Mouse (Mus musculus) CH12.LX (cell line): ENCODE data around the gene Xrcc2. TPM values are rescaled to one million over a fixed set of nuclear protein-coding genes. Genes with fewer than 3 reads are reported as not detected.

Experiments
- DNase-seq: peaks from one replicate; pipeline ENCODE4 v3.0.0-alpha.2; 2013; ENCODE audit errors: extremely low read depth
- H3K27ac ChIP-seq: 2 replicates; pipeline ENCODE4 v1.5.1; 2012; ENCODE audit warnings: low read depth, mild to moderate bottlenecking, control low read depth, moderate library complexity; ENCODE audit not compliant: insufficient read depth
- H3K27me3 ChIP-seq: replicated peaks from 2 replicates; pipeline ENCODE3; 2012; ENCODE audit warnings: inconsistent platforms
- H3K36me3 ChIP-seq, 2 experiments: replicated peaks in 1 of 2; 2 replicates each; pipeline versions ENCODE3 to v1.6.1; 2012; ENCODE audit warnings: inconsistent platforms in 1 of 2, low read length in 1 of 2, mild to moderate bottlenecking in 1 of 2, mixed read lengths in 1 of 2, moderate library complexity in 1 of 2; ENCODE audit not compliant: control insufficient read depth in 1 of 2, insufficient read depth in 1 of 2
- H3K4me1 ChIP-seq, 2 experiments: 2 replicates each; pipeline ENCODE4 v1.6.1; 2012; ENCODE audit warnings: inconsistent platforms in 1 of 2, moderate library complexity in 1 of 2; ENCODE audit not compliant: insufficient read depth in 2 of 2, control insufficient read depth in 1 of 2
- H3K4me2 ChIP-seq: 2 replicates; pipeline ENCODE4 v1.6.1; 2012; ENCODE audit warnings: low read depth, mild to moderate bottlenecking, control low read depth; ENCODE audit not compliant: poor library complexity, insufficient read depth, severe bottlenecking
- H3K4me3 ChIP-seq, 3 experiments: fragments of 150-350 bp in 1 of 3; sonication (generic) in 1 of 3; replicated peaks in 1 of 3; 2 replicates each; pipeline versions ENCODE3 to v1.5.1; 2011 to 2012; ENCODE audit warnings: low read depth in 2 of 3, low read length in 2 of 3, mild to moderate bottlenecking in 2 of 3, moderate library complexity in 2 of 3, control low read depth in 1 of 3, improper control_type of control experiment in 1 of 3, inconsistent platforms in 1 of 3, mixed read lengths in 1 of 3; ENCODE audit not compliant: poor library complexity in 1 of 3
- H3K79me2 ChIP-seq: replicated peaks from 2 replicates; pipeline ENCODE4 v1.6.1; 2012; ENCODE audit warnings: mild to moderate bottlenecking, moderate library complexity; ENCODE audit not compliant: control insufficient read depth, poor library complexity, insufficient read depth, severe bottlenecking; ENCODE audit errors: extremely low read depth
- H3K9ac ChIP-seq: 2 replicates; pipeline ENCODE4 v1.6.1; 2012; ENCODE audit warnings: low read depth, mild to moderate bottlenecking, control low read depth, moderate library complexity; ENCODE audit not compliant: insufficient read depth
- H3K9me3 ChIP-seq: replicated peaks from 2 replicates; pipeline ENCODE3; 2012; ENCODE audit warnings: low read length, inconsistent platforms, mixed read lengths
- BHLHE40 ChIP-seq: IDR thresholded peaks from 2 replicates; pipeline ENCODE4 v1.6.1; 2011; ENCODE audit warnings: mild to moderate bottlenecking, low read depth, low read length, improper control_type of control experiment
- CHD1 ChIP-seq: IDR thresholded peaks from 2 replicates; pipeline ENCODE4 v1.6.1; 2012; ENCODE audit warnings: low read depth, low read length, improper control_type of control experiment, inconsistent platforms
- CHD2 ChIP-seq: IDR thresholded peaks from 2 replicates; pipeline ENCODE4 v1.6.1; 2011; ENCODE audit warnings: low read length, improper control_type of control experiment
- CTCF ChIP-seq, 2 experiments: IDR thresholded peaks in 1 of 2; conservative IDR thresholded peaks in 1 of 2; 2 replicates each; pipeline ENCODE4 v1.5.1; 2011 to 2012; ENCODE audit warnings: low read depth in 2 of 2, low read length in 2 of 2, improper control_type of control experiment in 1 of 2, inconsistent platforms in 1 of 2, mild to moderate bottlenecking in 1 of 2, moderate library complexity in 1 of 2
- E2F4 ChIP-seq: IDR thresholded peaks from 2 replicates; pipeline ENCODE4 v1.6.1; 2011; ENCODE audit warnings: low read depth, low read length, improper control_type of control experiment; ENCODE audit not compliant: insufficient replicate concordance
- ELF1 ChIP-seq: IDR thresholded peaks from 2 replicates; pipeline ENCODE4 v1.6.1; 2014; ENCODE audit warnings: low read depth, mild to moderate bottlenecking, inconsistent platforms, low read length, improper control_type of control experiment
- GABPA ChIP-seq: IDR thresholded peaks from 2 replicates; pipeline ENCODE4 v1.6.1; 2012; ENCODE audit warnings: low read depth, low read length, improper control_type of control experiment, inconsistent platforms; ENCODE audit not compliant: insufficient replicate concordance
- JUND ChIP-seq: conservative IDR thresholded peaks from 2 replicates; pipeline ENCODE4 v1.6.1; 2011; ENCODE audit warnings: low read depth, low read length, improper control_type of control experiment
- MAFK ChIP-seq: IDR thresholded peaks from 2 replicates; pipeline ENCODE4 v1.6.1; 2011; ENCODE audit warnings: low read length, improper control_type of control experiment; ENCODE audit not compliant: insufficient replicate concordance
- MAX ChIP-seq: IDR thresholded peaks from 2 replicates; pipeline ENCODE4 v1.6.1; 2011; ENCODE audit warnings: low read length, improper control_type of control experiment
- MAZ ChIP-seq: IDR thresholded peaks from 2 replicates; pipeline ENCODE4 v1.6.1; 2012; ENCODE audit warnings: low read depth, mild to moderate bottlenecking, inconsistent platforms, low read length, improper control_type of control experiment, moderate library complexity
- MEF2A ChIP-seq: IDR thresholded peaks from 2 replicates; pipeline ENCODE4 v1.6.1; 2014; ENCODE audit warnings: low read depth, mild to moderate bottlenecking, inconsistent platforms, low read length, improper control_type of control experiment, borderline replicate concordance
- MXI1 ChIP-seq: IDR thresholded peaks from 2 replicates; pipeline ENCODE4 v1.6.1; 2011; ENCODE audit warnings: mild to moderate bottlenecking, low read depth, low read length, improper control_type of control experiment
- NELFE ChIP-seq: IDR thresholded peaks from 2 replicates; pipeline ENCODE4 v1.6.1; 2011; ENCODE audit warnings: low read depth, low read length, improper control_type of control experiment
- NRF1 ChIP-seq: IDR thresholded peaks from 2 replicates; pipeline ENCODE4 v1.6.1; 2014; ENCODE audit warnings: low read depth, mild to moderate bottlenecking, inconsistent platforms, low read length, improper control_type of control experiment, moderate library complexity
- PAX5 ChIP-seq: IDR thresholded peaks from 2 replicates; pipeline ENCODE4 v1.6.1; 2012; ENCODE audit warnings: low read length, inconsistent platforms, mixed read lengths
- POLR2A ChIP-seq: IDR thresholded peaks from 2 replicates; pipeline ENCODE4 v1.6.1; 2011; ENCODE audit warnings: low read depth, mild to moderate bottlenecking, improper control_type of control experiment, low read length
- RAD21 ChIP-seq: IDR thresholded peaks from 2 replicates; pipeline ENCODE4 v1.6.1; 2011; ENCODE audit warnings: low read depth, mild to moderate bottlenecking, low read length, improper control_type of control experiment, moderate library complexity
- SMC3 ChIP-seq: IDR thresholded peaks from 2 replicates; pipeline ENCODE4 v1.6.1; 2011; ENCODE audit warnings: low read depth, low read length, improper control_type of control experiment
- TBP ChIP-seq: conservative IDR thresholded peaks from 2 replicates; pipeline ENCODE4 v1.6.1; 2011; ENCODE audit warnings: low read depth, low read length, improper control_type of control experiment
- UBTF ChIP-seq: IDR thresholded peaks from 2 replicates; pipeline ENCODE4 v1.6.1; 2012; ENCODE audit warnings: low read depth, mild to moderate bottlenecking, inconsistent platforms, low read length, improper control_type of control experiment, moderate library complexity
- USF1 ChIP-seq: IDR thresholded peaks from 2 replicates; pipeline ENCODE4 v1.6.1; 2014; ENCODE audit warnings: low read depth, mild to moderate bottlenecking, inconsistent platforms, low read length, improper control_type of control experiment
- USF2 ChIP-seq: conservative IDR thresholded peaks from 2 replicates; pipeline ENCODE4 v1.6.1; 2011; ENCODE audit warnings: low read depth, low read length, improper control_type of control experiment
- ZC3H11A ChIP-seq: IDR thresholded peaks from 2 replicates; pipeline ENCODE4 v1.6.1; 2012; ENCODE audit warnings: low read depth, mild to moderate bottlenecking, inconsistent platforms, low read length, improper control_type of control experiment
- ZKSCAN1 ChIP-seq: IDR thresholded peaks from 2 replicates; pipeline ENCODE4 v1.6.1; 2012; ENCODE audit warnings: low read depth, inconsistent platforms, low read length, improper control_type of control experiment, borderline replicate concordance
- ZNF384 ChIP-seq: IDR thresholded peaks from 2 replicates; pipeline ENCODE4 v1.6.1; 2012; ENCODE audit warnings: low read depth, low read length, improper control_type of control experiment, inconsistent platforms
- dilution Hi-C: fragments of 300-500 bp; cut with MboI; formaldehyde crosslinking; loops from 2 replicates; pipeline ENCODE4 v1.14.3; 2020; ENCODE audit warnings: low sequenced_read_pairs; ENCODE audit not compliant: extremely low pct_unique_long_range_greater_than_20kb, extremely low pct_ligation_motif_present
- in situ Hi-C: fragments of 300-500 bp; cut with MboI; formaldehyde crosslinking; loops from 3 replicates; pipeline ENCODE4 v1.14.3; 2019; ENCODE audit warnings: low sequenced_read_pairs, low pct_ligation_motif_present, low pct_unique_long_range_greater_than_20kb, mixed read lengths
- polyA plus RNA-seq: library from polyadenylated mRNA; unstranded; fragments of >175 nt; gene quantifications from 2 replicates; pipeline ENCODE4 v1.2.1, GENCODE M21; 2012; ENCODE audit warnings: low read depth; ENCODE audit not compliant: insufficient read length
- total RNA-seq, 2 experiments: library from RNA; depleted of rRNA; stranded (reverse); fragments of 300-350 nt in 1 of 2; fragments of >200 nt in 1 of 2; gene quantifications; 2 replicates each; pipeline ENCODE4 v1.2.3; 2012 to 2014

Gene Xrcc2
- total and polyA plus RNA-seq, 3 experiments = 11.3 to 23.4 (median 13.0) TPM

DNA sequence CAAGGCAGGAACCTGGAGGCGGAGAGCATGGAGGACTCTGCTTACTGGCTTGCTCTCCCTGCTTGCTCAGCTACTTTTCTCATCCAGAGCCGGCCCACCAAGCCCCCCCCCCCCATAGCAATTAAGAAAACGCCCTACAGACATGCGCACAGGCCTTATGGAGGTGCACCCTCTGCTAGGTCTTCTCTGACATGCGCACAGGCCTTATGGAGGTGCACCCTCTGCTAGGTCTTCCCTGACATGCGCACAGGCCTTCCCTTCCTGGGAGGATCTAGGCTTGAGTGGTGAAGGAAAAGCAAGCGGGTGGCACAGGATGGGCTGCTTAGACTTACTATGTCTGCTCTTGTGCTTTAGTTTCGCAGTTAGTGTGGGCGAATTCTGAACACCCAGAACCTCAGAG, 37.3 kb downstream of the Xrcc2 start:
- dilution Hi-C loops = no loop called here
- no peak for DNase-seq
- no peaks in the 10 kb centered on the region for H3K79me2 ChIP-seq
- peaks cover 0 to 4% of the 10 kb centered on the region in 2 experiments; a peak in 1 of 4 replicates for H3K4me1 ChIP-seq
- no peaks in the 10 kb centered on the region for H3K9me3 ChIP-seq
- H3K27ac ChIP-seq = no peak overlapping the region
- no peak overlapping the region for H3K9ac ChIP-seq
- no peak for TF ChIP-seq ZNF384
- no peak for TF ChIP-seq USF1
- TF ChIP-seq ZKSCAN1 = no peak
- TF ChIP-seq E2F4 = no peak
- no peak for TF ChIP-seq RAD21
- no peak for TF ChIP-seq POLR2A
- no peak for TF ChIP-seq PAX5
- TF ChIP-seq SMC3 = no peak
- no peak for TF ChIP-seq MAFK
- no peak for TF ChIP-seq JUND
- TF ChIP-seq BHLHE40 = no peak
- no peak for TF ChIP-seq TBP
- no peak for TF ChIP-seq CTCF (conservative IDR thresholded peaks at IDR 0.05 in 1 of 2, IDR thresholded peaks at IDR 0.05 in 1 of 2; ENCODE audit: low read depth in 2 of 2, low read length in 2 of 2)
- TF ChIP-seq NELFE = no peak
- TF ChIP-seq NRF1 = no peak
- no peak for TF ChIP-seq MAZ
- TF ChIP-seq GABPA = no peak
- TF ChIP-seq MXI1 = no peak
- TF ChIP-seq, all 38 proteins: peak for 0
- Histone ChIP-seq H3K36me3 (peaks cover 0 to 8% of the 10 kb centered on the region in 2 experiments), H3K4me2 (no peak overlapping the region), H3K4me3 (no peak overlapping the region), H3K27me3 (no peaks in the 10 kb centered on the region)
- in situ Hi-C loops = no loop called here

GRCm38 (mm10) chr5:25666684-25667083, 38.9 kb downstream of the Xrcc2 start:
- no peak for DNase-seq
- Histone ChIP-seq H3K9ac (no peak overlapping the region), H3K4me3 (no peak overlapping the region), H3K27me3 (no peaks in the 10 kb centered on the region), H3K9me3 (no peaks in the 10 kb centered on the region), H3K27ac (no peak overlapping the region), H3K79me2 (no peaks in the 10 kb centered on the region), H3K36me3 (peaks cover 0 to 11% of the 10 kb centered on the region in 2 experiments), H3K4me2 (no peak overlapping the region), H3K4me1 (peaks cover 0 to 6% of the 10 kb centered on the region in 2 experiments; a peak in 2 of 4 replicates)
- TF ChIP-seq SMC3 (no peak), POLR2A (no peak), NRF1 (no peak), USF2 (no peak), MAX (no peak), CHD1 (no peak), MEF2A (no peak), GABPA (no peak), USF1 (no peak), CTCF (conservative IDR thresholded peaks at IDR 0.05 in 1 of 2, IDR thresholded peaks at IDR 0.05 in 1 of 2; ENCODE audit: low read depth in 2 of 2, low read length in 2 of 2) (no peak), BHLHE40 (no peak), ELF1 (no peak), CHD2 (no peak), ZC3H11A (no peak), MXI1 (no peak), UBTF (no peak)
- dilution Hi-C loops = no loop called here
- in situ Hi-C loops = no loop called here
